ENCODE assay signal across 16 mouse cellular contexts in the genomic region with DNA sequence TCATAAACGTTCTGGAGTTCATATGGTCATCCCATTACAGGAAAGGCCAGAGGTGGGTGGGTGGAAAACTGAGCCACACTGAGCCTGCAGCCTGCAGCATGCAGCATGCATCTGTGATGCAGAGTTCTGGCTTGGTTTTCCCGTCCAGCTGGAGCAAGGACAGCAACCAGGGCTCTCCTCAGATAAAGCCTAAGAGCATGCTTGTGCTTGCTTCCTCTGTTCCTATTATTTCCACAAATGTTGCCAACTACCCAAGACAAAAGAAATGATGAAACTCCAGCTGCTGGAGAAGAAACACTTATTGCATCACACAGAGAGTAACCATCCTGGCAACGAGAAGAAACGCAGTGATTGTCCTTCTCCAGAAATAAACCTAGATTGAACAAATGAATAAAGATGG.
DNase-seq lines count a peak whose midpoint lies in the region; TF ChIP-seq lines count a peak whose summit lies in the region.
"Had no signal": no experiment of that assay in that cellular context is flagged by ENCODE, and none has a peak within 500 bp of the region (broad histone marks: within the 10 kb centered on the region; RNA-seq: fewer than 3 reads in every experiment).

No protein-coding gene starts in this region.

- no peak for TF ChIP-seq CTCF in left cerebral cortex, adult 2 months (IDR thresholded peaks at IDR 0.05)

- no peak overlapping the region for H3K27ac ChIP-seq in left cerebral cortex, adult 2 months
- H3K27ac ChIP-seq: embryonic facial prominence, embryonic 13.5 days; forebrain, embryonic 13.5 days; hindbrain, embryonic 10.5 days; limb, embryonic 12.5 days; neural tube, embryonic 13.5 days had no signal

- H3K4me3 ChIP-seq in left cerebral cortex, adult 2 months = no peak overlapping the region
- H3K4me3 ChIP-seq: embryonic facial prominence, embryonic 13.5 days; forebrain, embryonic 13.5 days; hindbrain, embryonic 10.5 days; limb, embryonic 12.5 days; neural tube, embryonic 13.5 days had no signal

- intact Hi-C loops in heart, postnatal 25 days (cut with DNase I) = no loop called here
- intact Hi-C loops in left cerebral cortex, adult 2 months (cut with DNase I) = no loop called here

- peak; percentile 26 to 35 for DNase-seq in heart, adult 18-20 months
- DNase-seq in heart, postnatal 25 days (ENCODE audit: low spot score) = no peak
- peak; percentile 47 for DNase-seq in 3T3-L1 (ENCODE audit: low read depth, low spot score)
- peak; percentile 87 for DNase-seq in gonadal fat pad, adult 2 months (ENCODE audit: low read depth)
- peak; percentile 16 for DNase-seq in lung, postnatal 10 days
- no peak for DNase-seq in left cerebral cortex, adult 2 months (ENCODE audit: extremely low spot score in 1 of 2, low spot score in 2 of 2)
- no peak for DNase-seq in B cell, adult 2 months
- no peak for DNase-seq in right cerebral cortex, postnatal 25 days
- DNase-seq: kidney, postnatal 10 days; spleen, adult 18-20 months; thymus, postnatal 4 days had no signal

Comparison
In these comparisons a context has a peak if more than half of its experiments do, and no peak if none do; other contexts are left out.
1. DNase-seq: peak in heart, adult 18-20 months (2 of 2), 3T3-L1 (single experiment), gonadal fat pad, adult 2 months (single experiment) and lung, postnatal 10 days (single experiment); none in heart, postnatal 25 days (single experiment), left cerebral cortex, adult 2 months (0 of 2), B cell, adult 2 months (0 of 2) and right cerebral cortex, postnatal 25 days (single experiment).